Mouse (Mus musculus): ENCODE results near the gene Enpp5.

- TF ChIP-seq POLR2A (IDR thresholded peaks at IDR 0.05; ENCODE audit: borderline replicate concordance, low read depth, low read length) (no peak), CTCF (IDR thresholded peaks at IDR 0.05; ENCODE audit: low read depth, low read length) (no peak)
Observed at GRCm38 (mm10) chr17:44121366-44122100, 42.9 kb downstream of the Enpp5 start.

All from bone marrow macrophage, adult 2 months (primary cell).